Mouse (Mus musculus): ENCODE measurements around the gene Pttg1.

DNA sequence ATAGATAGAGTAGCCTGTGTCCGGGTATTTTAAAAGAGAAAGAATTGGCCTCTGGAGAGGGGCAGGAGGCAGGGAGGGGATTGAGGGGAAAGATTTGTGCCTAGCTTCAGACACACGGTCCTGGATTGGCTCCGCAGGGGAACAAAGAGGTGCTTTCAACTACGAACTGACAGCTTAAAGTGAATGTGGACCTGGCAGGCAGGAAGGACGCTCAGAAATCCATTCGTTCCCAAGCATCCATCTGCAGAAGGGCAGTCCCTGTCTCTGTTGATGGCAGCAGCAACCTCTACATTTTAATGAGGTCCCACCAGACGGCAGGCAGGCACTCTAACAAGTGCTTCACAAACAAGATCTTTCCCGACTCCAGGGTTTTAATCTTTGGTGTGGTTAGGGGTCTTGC, 40.3 kb downstream of the Pttg1 start:
- TF ChIP-seq CTCF (IDR thresholded peaks at IDR 0.05; ENCODE audit: control insufficient read depth, insufficient read depth, low read length) (no peak), POLR2A (IDR thresholded peaks at IDR 0.05; ENCODE audit: borderline replicate concordance, control insufficient read depth, low read depth, low read length) (no peak)

All from bone marrow, adult 2 months (tissue).